ENCODE assay signal across 8 mouse cellular contexts in the genomic region with DNA sequence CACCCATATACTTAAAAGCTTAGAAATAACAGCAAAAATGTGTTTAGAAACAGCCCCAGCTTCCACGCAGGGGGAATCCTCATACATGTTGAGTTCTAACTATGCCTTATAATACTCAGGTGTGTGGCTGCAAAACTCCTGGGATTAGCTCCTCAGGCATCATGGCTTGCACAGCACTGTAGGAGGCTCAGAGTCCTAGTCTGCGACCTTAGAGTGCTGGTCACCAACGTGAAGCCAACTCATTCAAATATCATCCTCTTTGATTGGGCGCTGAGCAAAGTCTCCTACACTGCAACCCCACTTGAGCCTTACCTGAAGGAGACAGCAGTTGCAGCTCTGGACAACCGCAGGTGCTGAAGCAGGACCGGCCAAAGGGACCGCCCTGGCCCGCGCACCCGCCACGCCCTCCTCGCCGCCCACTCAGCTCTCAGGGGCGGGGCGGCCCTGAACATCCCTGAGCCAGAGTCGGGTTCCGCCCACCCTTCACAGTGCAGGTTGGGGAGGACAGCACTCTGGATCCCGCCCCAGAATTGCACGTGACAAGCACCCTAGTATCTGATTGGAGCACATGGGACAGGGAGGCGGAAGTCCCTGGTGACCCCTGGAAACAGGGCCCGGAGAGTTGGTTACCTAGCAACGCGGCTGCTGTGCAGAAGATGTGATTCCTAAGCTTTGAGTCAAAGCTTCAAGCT.
DNase-seq lines count a peak whose midpoint lies in the region; ATAC-seq and TF ChIP-seq lines count a peak whose summit lies in the region.

No protein-coding gene starts in this region.

- H3K9me3 ChIP-seq in liver, postnatal 0 days (ENCODE audit: low read length), result no peaks in the 10 kb centered on the region
- H3K9me3 ChIP-seq in neural tube, embryonic 15.5 days (replicated peaks), result no peaks in the 10 kb centered on the region

- H3K4me2 ChIP-seq in liver, postnatal 0 days (ENCODE audit: low read depth, low read length), result peak overlapping the region; percentile 52
- H3K4me2 ChIP-seq in neural tube, embryonic 15.5 days, result peak overlapping the region; percentile 68

- peak; percentile 99 to 100 for ATAC-seq in hematopoietic stem cell, adult 5-6 weeks (replicated peaks in 1 of 2; ENCODE audit: insufficient read depth in 1 of 2, low FRiP score in 2 of 2, low TSS enrichment in 1 of 2, low read depth in 1 of 2, poor library complexity in 2 of 2, severe bottlenecking in 2 of 2)
- peak; percentile 85 for ATAC-seq in liver, postnatal 0 days
- peak; percentile 100 for ATAC-seq in neural tube, embryonic 15.5 days (ENCODE audit: low FRiP score)

- DNase-seq in ES-CJ7 (ENCODE audit: low read depth, low spot score), result peak; percentile 99
- peak; percentile 97 for DNase-seq in cerebellum, adult 9-11 months
- DNase-seq in frontal cortex, adult 2 months (ENCODE audit: extremely low spot score in 1 of 2, low spot score in 1 of 2), result peak; percentile 97 to 98
- DNase-seq in layer of hippocampus, adult 2 months (ENCODE audit: low spot score in 2 of 2), result peak; percentile 94 to 97
- peak; percentile 55 for DNase-seq in liver, postnatal 0 days
- DNase-seq in thymus, adult 18-20 months, result peak; percentile 6 to 21

- H3K4me1 ChIP-seq in liver, postnatal 0 days (ENCODE audit: insufficient read depth), result 0 out of 2 replicates have a peak, but pooled peaks cover 6% of the 10 kb centered on the region
- H3K4me1 ChIP-seq in neural tube, embryonic 15.5 days, result peaks cover 9% of the 10 kb centered on the region

- no peak overlapping the region for H3K9ac ChIP-seq in liver, postnatal 0 days (replicated peaks)
- peak overlapping the region; percentile 51 for H3K9ac ChIP-seq in neural tube, embryonic 15.5 days (replicated peaks)

- H3K36me3 ChIP-seq in liver, postnatal 0 days (replicated peaks; ENCODE audit: insufficient read depth, low read length), result no peaks in the 10 kb centered on the region
- H3K36me3 ChIP-seq in neural tube, embryonic 15.5 days, result no peaks in the 10 kb centered on the region

- H3K4me3 ChIP-seq in layer of hippocampus, adult 2 months, result peak overlapping the region; percentile 66
- 0 out of 2 replicates have a peak overlapping the region, but pooled peaks have one; percentile 22 for H3K4me3 ChIP-seq in liver, postnatal 0 days (ENCODE audit: low read depth, low read length)
- H3K4me3 ChIP-seq in neural tube, embryonic 15.5 days (replicated peaks), result peak overlapping the region; percentile 61

- H3K27me3 ChIP-seq in liver, postnatal 0 days (ENCODE audit: insufficient read depth, low read length), result no peaks in the 10 kb centered on the region
- no peaks in the 10 kb centered on the region for H3K27me3 ChIP-seq in neural tube, embryonic 15.5 days (replicated peaks)

- 1% methylated on average over 23 of the region's 23 CpGs for WGBS in liver, postnatal 0 days (ENCODE audit: insufficient replicate concordance)
- 1% methylated on average over 23 of the region's 23 CpGs for WGBS in neural tube, embryonic 15.5 days

- H3K27ac ChIP-seq in layer of hippocampus, adult 2 months, result peak overlapping the region; percentile 93
- H3K27ac ChIP-seq in liver, postnatal 0 days (ENCODE audit: low read depth), result no peak overlapping the region
- H3K27ac ChIP-seq in neural tube, embryonic 15.5 days (replicated peaks), result peak overlapping the region; percentile 76

- TF ChIP-seq EP300 in liver, postnatal 0 days (IDR thresholded peaks at IDR 0.05; ENCODE audit: low read depth), result no peak

- TF ChIP-seq CTCF in layer of hippocampus, adult 2 months (conservative IDR thresholded peaks at IDR 0.05), result no peak
- no peak for TF ChIP-seq CTCF in liver, postnatal 0 days (IDR thresholded peaks at IDR 0.05; ENCODE audit: low read depth)

Comparison
In these comparisons a context has a peak if more than half of its experiments do, and no peak if none do; other contexts are left out.
1. DNase-seq: peak in every context shown above with its lines; median percentile 99 in ES-CJ7; 98 in frontal cortex, adult 2 months; 97 in cerebellum, adult 9-11 months; 96 in layer of hippocampus, adult 2 months; 55 in liver, postnatal 0 days; 14 in thymus, adult 18-20 months.